Mouse (Mus musculus) intestine, embryonic 16.5 days (tissue): ENCODE data around the gene Pitpnm2. TPM values are rescaled to one million over a fixed set of nuclear protein-coding genes. Genes with fewer than 3 reads are reported as not detected.
A peak's percentile ranks its signal among the peaks of the same experiment; 100 is the strongest.
"Not testable (repeated sequence)": the region's sequence is repeated elsewhere in the genome, so short reads cannot be mapped to it uniquely, and the experiment has no call there.

Source experiments
- ATAC-seq: fragments of 200-750 bp; cut with Nextera tagmentation; 2 replicates; pipeline ENCODE4 v1.8.0; 2017; ENCODE audit warnings: moderate TSS enrichment, moderate library complexity
- H3K27ac ChIP-seq: fragments of 300-500 bp; sonication (generic); 2 replicates; pipeline ENCODE4 v1.5.1; 2014; ENCODE audit warnings: mild to moderate bottlenecking, low read length
- H3K27me3 ChIP-seq: fragments of 300-500 bp; sonication (generic); replicated peaks from 2 replicates; pipeline ENCODE4 v1.6.1; 2014; ENCODE audit warnings: low read length, control low read depth, mixed read lengths; ENCODE audit not compliant: control insufficient read depth, insufficient read depth
- H3K36me3 ChIP-seq: fragments of 300-500 bp; sonication (generic); 2 replicates; pipeline ENCODE4 v1.6.1; 2014; ENCODE audit warnings: low read length, control low read depth; ENCODE audit not compliant: control insufficient read depth, insufficient read depth
- H3K4me1 ChIP-seq: fragments of 300-500 bp; sonication (generic); 2 replicates; pipeline ENCODE4 v1.6.1; 2014; ENCODE audit warnings: low read length, control low read depth, mixed read lengths; ENCODE audit not compliant: control insufficient read depth, insufficient read depth
- H3K4me2 ChIP-seq: fragments of 300-500 bp; sonication (generic); 2 replicates; pipeline ENCODE4 v1.6.1; 2014; ENCODE audit warnings: low read depth, low read length, control low read depth
- H3K4me3 ChIP-seq: fragments of 300-500 bp; sonication (generic); 2 replicates; pipeline ENCODE4 v1.5.1; 2014; ENCODE audit warnings: mild to moderate bottlenecking, low read length
- H3K9ac ChIP-seq: fragments of 300-500 bp; sonication (generic); 2 replicates; pipeline ENCODE4 v1.6.1; 2014; ENCODE audit warnings: low read depth, low read length
- H3K9me3 ChIP-seq: fragments of 300-500 bp; sonication (generic); 2 replicates; pipeline ENCODE4 v1.6.1; 2016; ENCODE audit warnings: low read length, control low read depth; ENCODE audit not compliant: control insufficient read depth
- WGBS: fragments of 180-500 bp; shearing (Covaris S2); extraction: QIAGEN DNeasy Blood & Tissue Kit; methylation state at CpG from one replicate; pipeline ENCODE4 v1.1.7; 2014; 5-methylcytosine and 5-hydroxymethylcytosine counted together
- polyA plus RNA-seq: library from polyadenylated mRNA; unstranded; fragments of >200 nt; fragmentation: Nextera tagmentation; extraction: Ambion mirVana; gene quantifications from 2 replicates; pipeline ENCODE4 v1.2.1, GENCODE M21; 2015

Pitpnm2 gene
- polyA plus RNA-seq: 1.8 and 2.4 TPM in 2 replicates

GRCm38 (mm10) chr5:124249614-124250591, at the start of gene Pitpnm2:
Gene Pitpnm2 (minus strand): TSS chr5:124249760.
- H3K36me3 ChIP-seq: no peaks in the 10 kb centered on the region; the same call in 1 of the 2 replicates
- peak within 1 kb of the TSS; percentile 82 for H3K9ac ChIP-seq
- H3K4me1 ChIP-seq: 0 out of 2 replicates have a peak, but pooled peaks cover 7% of the 10 kb centered on the region
- H3K27me3 ChIP-seq: no peaks in the 10 kb centered on the region
- no peaks in the 10 kb centered on the region for H3K9me3 ChIP-seq
- peak within 1 kb of the TSS; percentile 69 for H3K27ac ChIP-seq
- H3K4me2 ChIP-seq: peak within 1 kb of the TSS; percentile 85
- 2% methylated on average over 74 of the region's 90 CpGs for WGBS
- ATAC-seq: peak; percentile 88
- H3K4me3 ChIP-seq: peak within 1 kb of the TSS; percentile 75

DNA sequence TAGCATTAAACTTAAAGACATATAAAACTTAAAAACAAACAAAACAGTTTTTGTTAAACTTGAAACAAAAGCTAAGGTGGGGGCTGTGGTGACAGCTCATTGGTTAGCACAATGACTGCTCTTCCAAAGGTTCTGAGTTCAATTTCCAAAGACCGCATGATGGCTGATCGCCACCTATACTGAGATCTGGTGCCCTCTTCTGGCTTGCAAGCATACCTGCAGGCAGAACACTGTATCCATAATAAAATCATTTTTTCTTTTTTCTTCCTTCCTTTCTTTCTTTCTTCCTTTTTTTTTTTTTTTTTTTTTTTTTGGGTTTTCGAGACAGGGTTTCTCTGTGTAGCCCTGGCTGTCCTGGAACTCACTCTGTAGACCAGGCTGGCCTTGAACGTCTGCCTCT, 49.7 kb upstream of the Pitpnm2 start:
- H3K36me3 ChIP-seq: peaks cover 15% of the 10 kb centered on the region
- H3K9me3 ChIP-seq, H3K27ac ChIP-seq, H3K9ac ChIP-seq, H3K27me3 ChIP-seq, H3K4me3 ChIP-seq, H3K4me1 ChIP-seq, H3K4me2 ChIP-seq, ATAC-seq: not testable (repeated sequence)
- WGBS: 67% methylated on average over 3 of the region's 4 CpGs

DNA sequence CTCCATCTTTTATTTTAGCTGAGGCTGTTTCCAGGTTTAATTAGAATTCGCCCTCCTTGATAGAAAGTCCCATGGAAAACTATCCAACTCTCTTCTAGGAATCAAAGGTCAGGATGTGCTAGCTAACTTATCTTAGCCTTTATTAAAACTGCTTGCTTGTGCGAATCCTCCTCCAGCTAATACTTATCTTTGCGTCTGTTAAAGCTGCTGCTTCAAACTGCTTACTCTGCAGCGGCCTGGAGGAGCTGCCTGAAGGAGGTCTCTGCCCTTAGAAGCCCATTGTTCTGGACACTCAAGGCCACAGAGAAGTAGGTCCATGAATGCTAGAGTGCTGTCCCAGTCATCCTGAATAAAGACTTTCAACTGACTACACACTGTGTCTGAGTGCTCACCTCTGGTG, 46.9 kb upstream of the Pitpnm2 start:
- 92% methylated on average over 4 of the region's 4 CpGs for WGBS
- no peak overlapping the region for H3K4me2 ChIP-seq
- no peak overlapping the region for H3K27ac ChIP-seq
- no peaks in the 10 kb centered on the region for H3K4me1 ChIP-seq
- peaks cover 17% of the 10 kb centered on the region; the same call in 1 of the 2 replicates for H3K36me3 ChIP-seq
- no peaks in the 10 kb centered on the region for H3K27me3 ChIP-seq
- H3K9ac ChIP-seq: no peak overlapping the region
- H3K4me3 ChIP-seq: no peak overlapping the region
- no peaks in the 10 kb centered on the region for H3K9me3 ChIP-seq
- no peak for ATAC-seq

- Histone ChIP-seq H3K36me3 (peaks cover 25% of the 10 kb centered on the region; the same call in 1 of the 2 replicates), H3K9me3 (no peaks in the 10 kb centered on the region), H3K27ac (no peak overlapping the region), H3K9ac (no peak overlapping the region), H3K27me3 (no peaks in the 10 kb centered on the region), H3K4me1 (no peaks in the 10 kb centered on the region), H3K4me3 (no peak overlapping the region), H3K4me2 (no peak overlapping the region)
- no peak for ATAC-seq
- WGBS: 90% methylated on average over 5 of the region's 5 CpGs
Measured at GRCm38 (mm10) chr5:124293967-124294366, 44.4 kb upstream of the Pitpnm2 start.

GRCm38 (mm10) chr5:124290216-124290615, 40.7 kb upstream of the Pitpnm2 start:
- Histone ChIP-seq H3K9me3 (peaks cover 3% of the 10 kb centered on the region; the same call in 1 of the 2 replicates), H3K27me3 (no peaks in the 10 kb centered on the region), H3K9ac (no peak overlapping the region), H3K27ac (no peak overlapping the region), H3K4me3 (no peak overlapping the region), H3K36me3 (peaks cover 24% of the 10 kb centered on the region), H3K4me1 (no peaks in the 10 kb centered on the region), H3K4me2 (no peak overlapping the region)
- no peak for ATAC-seq
- 80% methylated on average over 4 of the region's 4 CpGs for WGBS

DNA sequence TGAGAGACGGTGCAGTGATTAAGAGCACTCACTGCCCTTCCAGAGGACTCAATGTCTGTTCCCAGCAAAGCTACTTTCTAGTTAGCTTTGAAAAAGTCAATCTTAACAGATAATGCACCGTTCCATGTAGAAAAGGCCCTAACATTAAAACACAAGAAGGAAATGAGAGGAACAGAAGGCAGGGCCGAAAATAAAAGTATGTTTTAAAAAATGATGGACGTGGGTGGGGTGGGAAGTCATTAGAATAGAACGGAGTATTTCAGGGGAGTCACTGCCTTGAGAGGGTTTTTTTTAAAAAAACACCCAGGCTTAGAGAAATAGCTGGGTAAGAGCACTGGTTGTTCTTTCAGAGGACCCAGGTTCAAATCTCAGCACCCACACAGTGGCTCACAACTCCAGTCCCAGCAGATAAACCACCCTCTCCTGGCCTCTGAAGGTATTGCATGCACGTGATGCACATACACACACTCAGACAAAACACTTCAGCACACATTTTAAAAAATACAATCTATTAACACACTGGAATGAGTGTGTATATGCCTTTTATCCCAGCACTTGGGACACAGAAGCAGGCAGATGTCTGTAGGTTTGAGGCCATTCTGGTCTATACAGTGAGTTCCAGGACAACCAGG, 38.2 kb upstream of the Pitpnm2 start:
- 95% methylated on average over 6 of the region's 6 CpGs for WGBS
- Histone ChIP-seq H3K36me3 (peaks cover 17% of the 10 kb centered on the region), H3K4me2 (no peak overlapping the region), H3K27me3 (no peaks in the 10 kb centered on the region), H3K4me1 (no peaks in the 10 kb centered on the region), H3K9me3 (peaks cover 3% of the 10 kb centered on the region; the same call in 1 of the 2 replicates), H3K27ac (no peak overlapping the region), H3K9ac (no peak overlapping the region), H3K4me3 (no peak overlapping the region)
- ATAC-seq: no peak

DNA sequence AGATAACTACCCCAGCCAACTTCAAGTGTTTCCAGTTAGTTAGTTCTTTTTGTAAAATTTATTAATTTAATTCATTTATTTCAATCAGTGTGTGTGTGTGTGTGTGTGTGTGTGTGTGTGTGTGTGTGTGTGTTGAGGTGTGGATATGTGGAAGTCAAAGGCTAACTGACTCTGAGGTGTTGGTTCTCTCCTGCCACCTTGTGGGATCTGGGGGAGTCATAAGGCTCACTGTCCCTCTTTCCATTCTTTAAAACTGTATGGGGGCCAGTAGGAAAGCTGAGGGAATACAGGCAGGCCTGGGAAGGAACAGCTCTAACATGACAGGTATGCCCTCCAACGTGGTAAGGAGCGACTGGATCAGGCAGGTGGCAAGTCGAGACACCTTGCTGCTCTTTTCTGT, 34.8 kb upstream of the Pitpnm2 start:
- 64% methylated on average over 3 of the region's 3 CpGs for WGBS
- H3K36me3 ChIP-seq: peaks cover 11% of the 10 kb centered on the region
- no peak for ATAC-seq

GRCm38 (mm10) chr5:124282854-124283253, 33.3 kb upstream of the Pitpnm2 start:
- Histone ChIP-seq H3K27me3 (no peaks in the 10 kb centered on the region), H3K4me1 (no peaks in the 10 kb centered on the region), H3K9ac (no peak overlapping the region), H3K4me3 (no peak overlapping the region), H3K27ac (no peak overlapping the region), H3K9me3 (peaks cover 2% of the 10 kb centered on the region; the same call in 1 of the 2 replicates), H3K36me3 (peaks cover 7% of the 10 kb centered on the region), H3K4me2 (no peak overlapping the region)
- WGBS: 93% methylated on average over 2 of the region's 2 CpGs
- ATAC-seq: no peak

More for the DNA sequence above, 34.8 kb upstream of the Pitpnm2 start:
- peaks cover 3% of the 10 kb centered on the region; the same call in 1 of the 2 replicates for H3K9me3 ChIP-seq
- no peak overlapping the region for H3K4me2 ChIP-seq
- no peaks in the 10 kb centered on the region for H3K27me3 ChIP-seq
- H3K9ac ChIP-seq: no peak overlapping the region
- no peak overlapping the region for H3K27ac ChIP-seq
- H3K4me3 ChIP-seq: no peak overlapping the region
- no peaks in the 10 kb centered on the region for H3K4me1 ChIP-seq

GRCm38 (mm10) chr5:124270226-124270625, 20.7 kb upstream of the Pitpnm2 start:
- no peak for ATAC-seq
- Histone ChIP-seq H3K27ac (no peak overlapping the region), H3K4me3 (no peak overlapping the region), H3K4me2 (no peak overlapping the region), H3K36me3 (no peaks in the 10 kb centered on the region), H3K9ac (no peak overlapping the region), H3K27me3 (no peaks in the 10 kb centered on the region), H3K9me3 (no peaks in the 10 kb centered on the region), H3K4me1 (no peaks in the 10 kb centered on the region)
- WGBS: 93% methylated on average over 5 of the region's 5 CpGs
